Mouse (Mus musculus): Measurements from ENCODE around the gene Dlgap1. TPM values are rescaled to one million over a fixed set of nuclear protein-coding genes. Genes with fewer than 3 reads are reported as not detected.
"Not testable (repeated sequence)": the region's sequence is repeated elsewhere in the genome, so short reads cannot be mapped to it uniquely, and the experiment has no call there.

The Dlgap1 gene
- polyA plus RNA-seq, 1 experiment from 2014 or later, result 0.03 TPM

DNA sequence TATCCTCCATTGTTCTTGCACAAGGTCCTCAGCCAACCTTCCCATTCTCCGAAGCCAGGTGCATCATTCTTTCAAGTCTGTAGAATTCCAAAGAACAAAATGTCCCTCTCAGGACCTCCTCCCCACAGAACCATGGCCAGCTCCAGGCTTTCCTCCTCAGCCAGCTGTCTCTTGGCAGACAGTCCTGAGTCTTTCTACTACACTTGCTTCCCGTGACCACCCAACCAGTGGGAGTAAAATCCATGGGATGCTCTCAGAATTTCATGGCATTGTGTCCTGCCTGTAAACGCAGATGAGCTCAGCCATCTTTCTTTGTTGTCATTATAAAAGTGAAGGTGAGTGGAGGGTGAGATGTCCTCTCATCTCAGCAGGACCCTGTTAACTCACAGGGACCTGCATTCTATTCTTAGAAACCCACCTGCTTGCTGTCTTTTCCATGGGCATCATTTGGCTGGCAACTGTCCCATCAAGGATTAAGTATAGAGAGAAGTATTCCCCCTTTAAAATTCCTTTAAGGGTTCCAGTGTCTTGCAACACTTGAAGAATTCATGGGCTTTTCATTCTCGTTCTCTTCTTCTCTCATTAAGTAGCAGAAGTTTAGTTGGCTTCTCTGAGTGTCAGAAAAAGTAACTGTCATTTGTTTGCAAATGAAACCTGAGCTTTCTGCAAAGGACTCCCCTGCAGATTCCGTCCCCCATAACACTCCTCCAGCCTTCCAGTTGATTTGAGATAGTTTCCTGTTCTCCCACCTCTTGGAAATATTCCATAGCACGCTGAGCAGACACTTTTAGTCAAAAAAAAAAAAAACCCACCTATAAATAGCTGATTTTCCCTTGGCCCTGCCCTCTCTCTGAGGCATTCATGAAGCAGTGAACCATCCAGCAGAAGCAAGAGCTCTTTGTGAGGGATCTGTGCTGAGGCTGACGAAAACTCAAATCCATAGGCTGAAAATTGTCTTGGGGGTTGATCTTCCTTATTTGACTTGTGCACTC, 559.6 kb downstream of the Dlgap1 start:
- Histone ChIP-seq H3K9me3 (replicated peaks) (no peaks in the 10 kb centered on the region), H3K36me3 (no peaks in the 10 kb centered on the region), H3K27me3 (no peaks in the 10 kb centered on the region), H3K4me1 (replicated peaks) (no peaks in the 10 kb centered on the region), H3K27ac (no peak overlapping the region), H3K4me3 (replicated peaks) (no peak overlapping the region), H3K9ac (no peak overlapping the region), H3K4me2 (no peak overlapping the region)
- 33% methylated on average over 7 of the region's 7 CpGs for WGBS (ENCODE audit: insufficient replicate concordance)
- ATAC-seq (ENCODE audit: low read depth) (no peak), DNase-seq (no peak)

DNA sequence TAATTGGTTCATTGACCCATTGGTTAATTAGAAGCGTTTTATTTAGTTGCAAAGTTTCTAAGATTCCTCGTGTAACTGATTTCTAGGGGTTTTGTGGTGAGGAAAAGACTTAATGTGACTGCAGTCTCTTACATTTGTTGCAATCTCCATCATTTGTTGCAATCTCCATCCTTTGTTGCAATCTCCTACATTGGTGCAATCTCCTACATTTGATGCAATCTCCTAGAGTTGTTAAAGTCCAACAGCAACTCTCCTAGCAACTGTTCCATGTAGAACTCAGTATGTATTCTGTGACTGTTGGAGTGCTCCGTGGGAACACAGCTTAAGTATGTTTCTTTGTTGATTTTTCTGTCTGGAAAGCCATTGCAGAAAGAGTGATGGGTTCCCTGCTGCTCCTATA, 565.4 kb downstream of the Dlgap1 start:
- Histone ChIP-seq H3K27ac (no peak overlapping the region), H3K9me3 (replicated peaks) (no peaks in the 10 kb centered on the region), H3K4me3 (replicated peaks) (no peak overlapping the region), H3K36me3 (no peaks in the 10 kb centered on the region), H3K9ac (no peak overlapping the region), H3K4me2 (no peak overlapping the region), H3K27me3 (no peaks in the 10 kb centered on the region), H3K4me1 (replicated peaks) (no peaks in the 10 kb centered on the region)
- ATAC-seq (ENCODE audit: low read depth), result no peak
- no peak for DNase-seq
- 39% methylated on average over 3 of the region's 3 CpGs for WGBS (ENCODE audit: insufficient replicate concordance)

DNA sequence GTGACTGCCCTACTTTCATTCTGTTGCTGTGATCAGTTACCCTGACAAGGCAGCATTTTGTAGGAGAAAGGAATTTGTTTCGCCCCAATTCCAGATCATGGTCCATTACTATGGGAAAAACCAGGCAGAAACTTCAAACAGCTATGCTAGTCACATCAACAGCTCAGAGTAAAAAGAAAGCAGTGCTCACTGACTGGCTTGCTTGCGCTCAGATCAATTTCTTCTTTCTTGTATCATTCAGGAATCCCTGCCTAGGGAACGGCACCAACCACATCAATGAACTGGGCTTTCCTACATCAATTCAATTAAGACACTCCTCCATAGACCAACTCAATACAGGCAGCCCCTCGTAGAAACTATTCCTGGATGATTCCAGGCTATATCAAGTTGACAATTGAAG, 572.9 kb downstream of the Dlgap1 start:
- Histone ChIP-seq H3K36me3 (no peaks in the 10 kb centered on the region), H3K27ac (no peak overlapping the region), H3K4me3 (replicated peaks) (no peak overlapping the region), H3K9ac (no peak overlapping the region), H3K4me1 (replicated peaks) (no peaks in the 10 kb centered on the region), H3K27me3 (no peaks in the 10 kb centered on the region), H3K9me3 (replicated peaks) (no peaks in the 10 kb centered on the region), H3K4me2 (no peak overlapping the region)
- DNase-seq (no peak), ATAC-seq (ENCODE audit: low read depth) (no peak)
- WGBS (ENCODE audit: insufficient replicate concordance), result 59% methylated on average over 4 of the region's 4 CpGs

DNA sequence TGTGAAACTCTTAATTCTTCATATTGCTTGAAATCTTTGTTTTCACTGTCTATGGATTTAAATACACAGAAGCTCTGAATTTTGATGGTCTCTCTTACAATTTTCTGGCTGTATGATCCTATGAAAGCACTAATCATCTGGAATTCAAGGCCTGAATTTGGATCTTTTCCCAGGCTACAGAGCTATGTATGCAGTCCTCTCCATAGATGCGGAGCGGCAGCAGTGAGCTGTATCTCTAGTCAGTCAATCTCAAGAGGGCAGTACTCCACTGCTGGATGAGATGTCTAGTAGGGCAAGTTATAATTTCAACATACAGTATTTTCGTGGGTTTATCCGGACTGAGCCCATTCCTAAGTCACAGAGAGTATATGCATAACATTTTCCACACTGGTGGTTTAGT, 581.9 kb downstream of the Dlgap1 start:
- no peak for DNase-seq
- no peaks in the 10 kb centered on the region for H3K36me3 ChIP-seq

DNA sequence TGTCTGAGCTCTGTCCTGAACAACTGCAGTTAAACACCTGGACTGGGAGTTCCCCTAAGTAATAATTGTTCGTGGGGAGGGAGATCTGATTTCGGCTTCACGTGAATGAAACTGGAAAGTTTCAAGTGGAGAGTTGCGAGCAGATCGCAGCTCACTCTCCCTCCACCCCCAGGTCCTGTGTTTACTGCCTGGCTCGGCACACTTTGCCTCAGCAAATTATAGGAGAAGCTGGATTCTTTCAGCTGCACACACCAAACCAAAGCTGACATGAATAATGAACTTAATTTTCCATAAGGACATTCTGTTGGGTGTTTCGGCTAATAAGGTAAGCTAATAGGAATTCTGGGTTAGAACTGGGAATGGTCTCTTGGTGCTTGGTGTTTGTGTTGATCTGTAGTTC, 592.7 kb downstream of the Dlgap1 start:
- Histone ChIP-seq H3K4me1 (replicated peaks) (no peaks in the 10 kb centered on the region), H3K4me2 (no peak overlapping the region), H3K36me3 (no peaks in the 10 kb centered on the region), H3K9me3 (replicated peaks) (0 out of 2 replicates have a peak, but pooled peaks cover 4% of the 10 kb centered on the region), H3K9ac (no peak overlapping the region), H3K4me3 (replicated peaks) (no peak overlapping the region), H3K27ac (no peak overlapping the region), H3K27me3 (no peaks in the 10 kb centered on the region)
- WGBS (ENCODE audit: insufficient replicate concordance), result 68% methylated on average over 7 of the region's 7 CpGs
- DNase-seq (no peak), ATAC-seq (ENCODE audit: low read depth) (no peak)

More for the DNA sequence above, 581.9 kb downstream of the Dlgap1 start:
- Histone ChIP-seq H3K4me3 (replicated peaks) (no peak overlapping the region), H3K4me1 (replicated peaks) (no peaks in the 10 kb centered on the region), H3K9ac (no peak overlapping the region), H3K27ac (no peak overlapping the region), H3K27me3 (no peaks in the 10 kb centered on the region), H3K4me2 (no peak overlapping the region), H3K9me3 (replicated peaks) (no peaks in the 10 kb centered on the region)
- 73% methylated on average over 4 of the region's 4 CpGs for WGBS (ENCODE audit: insufficient replicate concordance)
- ATAC-seq (ENCODE audit: low read depth), result no peak

DNA sequence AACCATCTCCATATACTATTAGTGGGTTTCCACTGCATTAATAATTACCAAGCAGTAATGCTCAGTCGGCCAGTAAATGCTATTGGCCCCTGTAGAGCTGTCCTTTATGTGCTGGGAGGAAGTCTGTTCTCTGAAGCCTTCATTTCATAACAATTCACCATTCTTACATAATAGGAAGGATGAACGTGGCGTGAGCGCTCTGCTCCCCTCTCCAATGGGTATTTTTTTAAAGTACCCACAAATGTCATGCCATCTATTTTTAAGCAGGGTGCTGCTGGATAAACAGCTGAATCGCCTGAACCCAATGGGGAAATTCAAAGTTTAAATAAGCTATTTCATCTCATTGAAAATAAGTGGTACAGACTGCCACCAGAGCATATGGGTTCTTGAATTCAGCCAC, 602.0 kb downstream of the Dlgap1 start:
- WGBS (ENCODE audit: insufficient replicate concordance), result 40% methylated on average over 5 of the region's 5 CpGs
- no peaks in the 10 kb centered on the region for H3K9me3 ChIP-seq (replicated peaks)
- H3K4me3 ChIP-seq (replicated peaks), result no peak overlapping the region
- no peaks in the 10 kb centered on the region for H3K36me3 ChIP-seq
- H3K4me1 ChIP-seq (replicated peaks), result no peaks in the 10 kb centered on the region
- DNase-seq (no peak), ATAC-seq (ENCODE audit: low read depth) (no peak)
- H3K27ac ChIP-seq, result no peak overlapping the region
- H3K27me3 ChIP-seq, result no peaks in the 10 kb centered on the region
- H3K9ac ChIP-seq, result no peak overlapping the region
- no peak overlapping the region for H3K4me2 ChIP-seq

DNA sequence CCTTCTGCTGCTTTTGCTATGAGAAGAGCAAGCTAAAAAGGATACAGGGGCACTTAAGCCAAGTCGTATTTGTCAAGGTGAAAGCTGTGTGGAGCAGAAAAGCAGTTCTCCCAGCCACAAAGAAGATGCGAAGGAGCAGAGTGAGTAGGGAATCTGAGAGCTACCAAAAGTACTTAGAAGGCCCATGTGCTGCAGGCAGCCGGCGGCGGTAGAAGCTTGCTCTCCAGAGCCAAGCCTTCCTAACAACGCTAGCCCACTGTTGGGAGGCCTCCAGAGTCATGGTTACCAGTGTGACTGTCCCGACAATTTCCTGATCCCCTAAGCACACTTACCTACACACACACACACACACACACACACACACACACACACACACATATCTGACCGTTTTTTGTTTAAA, 614.2 kb downstream of the Dlgap1 start:
- no peaks in the 10 kb centered on the region for H3K9me3 ChIP-seq (replicated peaks)
- H3K4me2 ChIP-seq, result no peak overlapping the region
- H3K27me3 ChIP-seq, result no peaks in the 10 kb centered on the region
- no peaks in the 10 kb centered on the region for H3K4me1 ChIP-seq (replicated peaks)
- H3K36me3 ChIP-seq, result no peaks in the 10 kb centered on the region
- WGBS (ENCODE audit: insufficient replicate concordance), result 53% methylated on average over 8 of the region's 8 CpGs
- H3K27ac ChIP-seq, result no peak overlapping the region
- no peak overlapping the region for H3K9ac ChIP-seq
- ATAC-seq (ENCODE audit: low read depth), result no peak
- no peak for DNase-seq
- no peak overlapping the region for H3K4me3 ChIP-seq (replicated peaks)

DNA sequence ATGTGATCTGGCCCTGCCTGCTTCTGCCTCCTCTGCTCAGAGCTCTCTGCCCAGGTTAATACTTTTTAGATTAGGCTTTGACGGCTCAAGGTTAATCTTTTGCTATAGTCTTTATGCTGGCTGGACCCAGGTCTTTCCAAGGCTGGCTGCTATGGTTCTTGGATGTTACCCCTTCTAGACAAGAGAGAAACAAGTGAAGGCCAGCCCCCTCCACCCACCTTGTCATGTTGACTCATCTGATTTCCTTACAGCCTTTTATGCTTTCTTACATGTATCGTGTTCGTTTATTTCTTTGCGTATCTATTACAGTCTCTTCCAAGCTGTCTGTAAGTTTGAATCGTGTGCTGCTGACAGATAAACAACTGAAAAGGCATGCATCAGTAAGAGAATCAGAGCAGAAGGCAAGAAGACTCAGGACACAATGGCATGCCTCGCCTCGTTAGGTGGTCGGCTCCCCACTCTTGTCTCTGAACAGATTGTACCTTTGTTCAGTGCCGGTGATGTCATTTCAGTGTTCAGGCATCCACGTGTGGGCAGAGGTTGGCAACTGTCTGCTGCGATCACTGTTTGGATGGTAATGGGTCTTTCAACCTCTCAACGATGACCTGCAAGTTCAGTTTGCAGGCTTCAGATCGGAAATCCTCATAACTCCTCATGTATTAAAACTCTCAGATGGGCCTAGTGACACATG, 618.0 kb downstream of the Dlgap1 start:
- Histone ChIP-seq H3K4me3 (replicated peaks) (no peak overlapping the region), H3K4me2 (no peak overlapping the region), H3K27me3 (no peaks in the 10 kb centered on the region), H3K36me3 (no peaks in the 10 kb centered on the region), H3K9me3 (replicated peaks) (no peaks in the 10 kb centered on the region), H3K4me1 (replicated peaks) (no peaks in the 10 kb centered on the region), H3K27ac (no peak overlapping the region), H3K9ac (no peak overlapping the region)
- ATAC-seq (ENCODE audit: low read depth) (no peak), DNase-seq (no peak)
- WGBS (ENCODE audit: insufficient replicate concordance), result 70% methylated on average over 13 of the region's 13 CpGs

DNA sequence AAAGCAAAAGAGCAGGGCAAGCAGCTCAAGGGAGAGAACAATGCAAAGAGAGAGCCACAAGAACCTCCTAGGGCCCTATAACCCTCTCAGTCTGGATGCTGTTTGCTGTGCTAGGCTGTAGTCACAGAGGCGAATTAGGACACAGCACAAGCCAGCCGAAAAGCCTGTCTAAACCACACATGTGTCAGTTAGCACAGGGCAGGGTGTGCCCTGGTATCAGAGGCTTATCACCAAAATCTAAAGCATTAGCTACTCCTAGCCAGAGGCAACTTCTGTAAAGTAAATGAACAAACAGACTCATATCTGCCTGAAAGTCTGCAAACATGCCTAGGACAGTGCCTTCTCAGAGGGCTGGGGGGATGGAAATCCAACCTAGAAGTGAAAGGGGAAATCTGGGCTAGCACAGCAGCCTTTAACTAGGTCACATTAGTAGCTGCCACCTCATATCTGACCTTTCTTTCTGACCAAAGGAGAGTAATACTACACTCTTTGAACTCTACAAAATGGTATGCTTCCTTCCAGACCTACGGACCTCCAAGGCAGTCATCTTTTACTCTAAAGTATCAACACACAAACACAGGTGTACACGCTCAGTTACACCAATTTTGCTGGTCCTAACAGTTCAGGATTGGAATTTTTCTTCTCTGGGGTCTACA, 619.2 kb downstream of the Dlgap1 start:
- not testable (repeated sequence) for H3K9me3 ChIP-seq (replicated peaks); ATAC-seq (ENCODE audit: low read depth); DNase-seq; H3K27ac ChIP-seq; H3K36me3 ChIP-seq; H3K4me3 ChIP-seq (replicated peaks); H3K27me3 ChIP-seq; H3K4me1 ChIP-seq (replicated peaks); H3K9ac ChIP-seq; H3K4me2 ChIP-seq
- 62% methylated on average over 2 of the region's 4 CpGs for WGBS (ENCODE audit: insufficient replicate concordance)

DNA sequence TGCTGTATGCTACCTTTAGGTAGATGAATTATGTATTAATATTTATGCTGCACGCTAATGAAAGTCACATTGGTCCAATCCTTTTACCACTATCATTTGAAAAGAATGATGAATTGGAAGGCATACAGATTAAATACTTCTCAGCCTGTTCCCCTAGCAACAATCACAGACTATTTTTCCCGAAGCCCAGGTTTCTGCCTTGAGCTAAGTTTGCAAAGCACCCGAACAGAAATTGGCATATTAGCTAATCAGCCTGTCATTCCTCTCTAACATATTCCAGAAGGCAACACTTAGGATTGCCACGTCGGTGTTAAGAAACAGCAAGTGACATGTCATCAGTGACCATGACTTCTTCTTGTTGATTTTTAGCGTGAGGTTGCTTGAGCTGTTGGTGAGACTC, 619.8 kb downstream of the Dlgap1 start:
- no peaks in the 10 kb centered on the region for H3K36me3 ChIP-seq
- H3K4me1 ChIP-seq (replicated peaks), result no peaks in the 10 kb centered on the region
- H3K4me3 ChIP-seq (replicated peaks), result no peak overlapping the region
- no peak overlapping the region for H3K9ac ChIP-seq
- H3K9me3 ChIP-seq (replicated peaks), result no peaks in the 10 kb centered on the region
- ATAC-seq (ENCODE audit: low read depth) (no peak), DNase-seq (no peak)
- H3K27ac ChIP-seq, result no peak overlapping the region
- H3K27me3 ChIP-seq, result no peaks in the 10 kb centered on the region
- H3K4me2 ChIP-seq, result no peak overlapping the region
- 66% methylated on average over 6 of the region's 6 CpGs for WGBS (ENCODE audit: insufficient replicate concordance)

DNA sequence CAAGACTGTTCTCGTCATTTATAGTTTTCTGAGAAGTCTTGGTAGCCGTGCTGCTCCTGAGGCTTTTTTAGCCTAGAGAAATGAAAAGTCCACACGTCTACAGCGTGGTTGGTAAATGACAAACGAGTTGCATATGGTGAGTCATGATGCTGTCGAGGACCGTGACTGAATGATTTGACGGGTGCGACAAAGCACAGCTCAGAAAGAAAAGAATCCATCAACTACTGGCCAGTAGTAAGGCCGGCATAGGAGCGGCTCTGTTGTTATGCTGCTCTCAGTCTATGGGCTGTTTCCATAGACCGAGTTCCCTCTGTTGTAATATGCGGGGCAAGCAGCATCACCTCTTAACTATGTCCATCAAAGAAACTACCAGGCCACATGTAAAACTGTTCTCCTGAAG, 620.3 kb downstream of the Dlgap1 start:
- ATAC-seq (ENCODE audit: low read depth), result no peak
- Histone ChIP-seq H3K4me1 (replicated peaks) (no peaks in the 10 kb centered on the region), H3K27ac (no peak overlapping the region), H3K9ac (no peak overlapping the region), H3K4me3 (replicated peaks) (no peak overlapping the region), H3K27me3 (no peaks in the 10 kb centered on the region), H3K9me3 (replicated peaks) (no peaks in the 10 kb centered on the region), H3K4me2 (no peak overlapping the region), H3K36me3 (no peaks in the 10 kb centered on the region)
- WGBS (ENCODE audit: insufficient replicate concordance), result 71% methylated on average over 13 of the region's 13 CpGs
- DNase-seq, result no peak
